Mouse (Mus musculus): ENCODE measurements at regions not wholly inside any gene's neighbourhood (a gene's known extent, or its start where the extent isn't known, plus 50 kb on each side); places are given as distances from the start of the nearest gene placed in this dataset.

GRCm38 (mm10) chr6:36058206-36058605, 329.7 kb upstream of the Chrm2 start:
- Histone ChIP-seq H3K4me1 (ENCODE audit: control insufficient read depth in 2 of 2, insufficient read depth in 2 of 2, low read length in 2 of 2) (no peaks in the 10 kb centered on the region), H3K27me3 (ENCODE audit: control insufficient read depth, insufficient read depth, low read length) (no peaks in the 10 kb centered on the region), H3K9ac (ENCODE audit: low read length) (no peak overlapping the region), H3K4me2 (ENCODE audit: low read length) (no peak overlapping the region), H3K9me3 (ENCODE audit: control insufficient read depth, low read length) (no peaks in the 10 kb centered on the region), H3K4me3 (ENCODE audit: control insufficient read depth in 1 of 2, insufficient read depth in 1 of 2, low read depth in 1 of 2, low read length in 2 of 2) (no peak overlapping the region), H3K36me3 (ENCODE audit: control insufficient read depth, insufficient read depth, low read length) (no peaks in the 10 kb centered on the region), H3K27ac (replicated peaks in 1 of 2; ENCODE audit: control insufficient read depth in 1 of 2, insufficient read depth in 1 of 2, low read depth in 2 of 2, low read length in 2 of 2) (no peak overlapping the region)
- no peak for ATAC-seq (ENCODE audit: insufficient number of reproducible peaks, insufficient read depth, low FRiP score, low read depth)

GRCm38 (mm10) chr6:36060411-36060810, 327.5 kb upstream of the Chrm2 start:
- H3K9ac ChIP-seq (ENCODE audit: low read length): no peak overlapping the region
- no peak for ATAC-seq (ENCODE audit: insufficient number of reproducible peaks, insufficient read depth, low FRiP score, low read depth)

GRCm38 (mm10) chr6:36064919-36065318, 323.0 kb upstream of the Chrm2 start:
- peaks cover 0 to 4% of the 10 kb centered on the region in 2 experiments; a peak in 1 of 4 replicates for H3K4me1 ChIP-seq (ENCODE audit: control insufficient read depth in 2 of 2, insufficient read depth in 2 of 2, low read length in 2 of 2)
- no peaks in the 10 kb centered on the region for H3K27me3 ChIP-seq (ENCODE audit: control insufficient read depth, insufficient read depth, low read length)
- H3K9ac ChIP-seq (ENCODE audit: low read length): no peak overlapping the region
- no peaks in the 10 kb centered on the region for H3K9me3 ChIP-seq (ENCODE audit: control insufficient read depth, low read length)
- no peak for ATAC-seq (ENCODE audit: insufficient number of reproducible peaks, insufficient read depth, low FRiP score, low read depth)
- 68% methylated on average over 1 of the region's 1 CpGs for WGBS
- H3K36me3 ChIP-seq (ENCODE audit: control insufficient read depth, insufficient read depth, low read length): no peaks in the 10 kb centered on the region
- H3K4me3 ChIP-seq (ENCODE audit: control insufficient read depth in 1 of 2, insufficient read depth in 1 of 2, low read depth in 1 of 2, low read length in 2 of 2): no peak overlapping the region
- H3K27ac ChIP-seq (replicated peaks in 1 of 2; ENCODE audit: control insufficient read depth in 1 of 2, insufficient read depth in 1 of 2, low read depth in 2 of 2, low read length in 2 of 2): no peak overlapping the region
- no peak overlapping the region for H3K4me2 ChIP-seq (ENCODE audit: low read length)

More at GRCm38 (mm10) chr6:36060411-36060810, 327.5 kb upstream of the Chrm2 start:
- H3K36me3 ChIP-seq (ENCODE audit: control insufficient read depth, insufficient read depth, low read length): no peaks in the 10 kb centered on the region
- H3K27me3 ChIP-seq (ENCODE audit: control insufficient read depth, insufficient read depth, low read length): no peaks in the 10 kb centered on the region
- no peak overlapping the region for H3K4me3 ChIP-seq (ENCODE audit: control insufficient read depth in 1 of 2, insufficient read depth in 1 of 2, low read depth in 1 of 2, low read length in 2 of 2)
- H3K9me3 ChIP-seq (ENCODE audit: control insufficient read depth, low read length): no peaks in the 10 kb centered on the region
- no peak overlapping the region for H3K27ac ChIP-seq (replicated peaks in 1 of 2; ENCODE audit: control insufficient read depth in 1 of 2, insufficient read depth in 1 of 2, low read depth in 2 of 2, low read length in 2 of 2)
- no peaks in the 10 kb centered on the region for H3K4me1 ChIP-seq (ENCODE audit: control insufficient read depth in 2 of 2, insufficient read depth in 2 of 2, low read length in 2 of 2)
- H3K4me2 ChIP-seq (ENCODE audit: low read length): no peak overlapping the region
- WGBS: 84% methylated on average over 1 of the region's 1 CpGs

- WGBS: 26% methylated on average over 2 of the region's 2 CpGs
- Histone ChIP-seq H3K4me2 (ENCODE audit: low read length) (no peak overlapping the region), H3K9ac (ENCODE audit: low read length) (no peak overlapping the region), H3K27me3 (ENCODE audit: control insufficient read depth, insufficient read depth, low read length) (no peaks in the 10 kb centered on the region), H3K36me3 (ENCODE audit: control insufficient read depth, insufficient read depth, low read length) (no peaks in the 10 kb centered on the region), H3K9me3 (ENCODE audit: control insufficient read depth, low read length) (no peaks in the 10 kb centered on the region), H3K4me3 (ENCODE audit: control insufficient read depth in 1 of 2, insufficient read depth in 1 of 2, low read depth in 1 of 2, low read length in 2 of 2) (no peak overlapping the region), H3K27ac (replicated peaks in 1 of 2; ENCODE audit: control insufficient read depth in 1 of 2, insufficient read depth in 1 of 2, low read depth in 2 of 2, low read length in 2 of 2) (peak overlapping the region in 1 of 2 experiments; percentile 75; a peak in 3 of 4 replicates), H3K4me1 (ENCODE audit: control insufficient read depth in 2 of 2, insufficient read depth in 2 of 2, low read length in 2 of 2) (peaks cover 0 to 4% of the 10 kb centered on the region in 2 experiments; a peak in 1 of 4 replicates)
- peak; percentile 68 for ATAC-seq (ENCODE audit: insufficient number of reproducible peaks, insufficient read depth, low FRiP score, low read depth)
Observed at GRCm38 (mm10) chr6:36068690-36069089, 319.2 kb upstream of the Chrm2 start.

GRCm38 (mm10) chr6:36079559-36079958, 308.3 kb upstream of the Chrm2 start:
- 75% methylated on average over 5 of the region's 5 CpGs for WGBS
- Histone ChIP-seq H3K4me2 (ENCODE audit: low read length) (no peak overlapping the region), H3K9ac (ENCODE audit: low read length) (no peak overlapping the region), H3K9me3 (ENCODE audit: control insufficient read depth, low read length) (no peaks in the 10 kb centered on the region), H3K36me3 (ENCODE audit: control insufficient read depth, insufficient read depth, low read length) (no peaks in the 10 kb centered on the region), H3K27me3 (ENCODE audit: control insufficient read depth, insufficient read depth, low read length) (no peaks in the 10 kb centered on the region), H3K4me1 (ENCODE audit: control insufficient read depth in 2 of 2, insufficient read depth in 2 of 2, low read length in 2 of 2) (no peaks in the 10 kb centered on the region), H3K27ac (replicated peaks in 1 of 2; ENCODE audit: control insufficient read depth in 1 of 2, insufficient read depth in 1 of 2, low read depth in 2 of 2, low read length in 2 of 2) (no peak overlapping the region), H3K4me3 (ENCODE audit: control insufficient read depth in 1 of 2, insufficient read depth in 1 of 2, low read depth in 1 of 2, low read length in 2 of 2) (no peak overlapping the region)
- no peak for ATAC-seq (ENCODE audit: insufficient number of reproducible peaks, insufficient read depth, low FRiP score, low read depth)

DNA sequence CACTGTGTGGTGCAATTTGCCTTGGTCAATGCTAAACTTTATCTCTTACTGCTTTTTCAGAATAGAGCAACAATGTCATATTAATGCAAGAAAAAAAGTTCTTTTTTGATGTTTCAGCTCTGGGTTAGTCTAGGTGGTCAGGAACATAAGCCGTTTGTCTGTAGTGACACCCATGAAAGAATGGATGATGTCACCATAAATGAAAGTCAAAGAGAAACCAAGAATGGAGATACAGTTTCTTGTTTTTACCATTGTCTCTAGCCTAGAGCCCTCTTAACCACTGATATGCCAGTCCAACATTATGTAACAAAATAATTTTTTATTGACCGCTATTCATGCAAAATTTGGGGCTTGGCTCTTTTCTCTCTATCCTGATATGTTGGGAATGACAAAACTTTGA, 294.3 kb upstream of the Chrm2 start:
- Histone ChIP-seq H3K9ac (ENCODE audit: low read length) (no peak overlapping the region), H3K4me1 (ENCODE audit: control insufficient read depth in 2 of 2, insufficient read depth in 2 of 2, low read length in 2 of 2) (no peaks in the 10 kb centered on the region), H3K27ac (replicated peaks in 1 of 2; ENCODE audit: control insufficient read depth in 1 of 2, insufficient read depth in 1 of 2, low read depth in 2 of 2, low read length in 2 of 2) (no peak overlapping the region), H3K4me3 (ENCODE audit: control insufficient read depth in 1 of 2, insufficient read depth in 1 of 2, low read depth in 1 of 2, low read length in 2 of 2) (no peak overlapping the region), H3K9me3 (ENCODE audit: control insufficient read depth, low read length) (no peaks in the 10 kb centered on the region), H3K27me3 (ENCODE audit: control insufficient read depth, insufficient read depth, low read length) (no peaks in the 10 kb centered on the region), H3K36me3 (ENCODE audit: control insufficient read depth, insufficient read depth, low read length) (no peaks in the 10 kb centered on the region), H3K4me2 (ENCODE audit: low read length) (no peak overlapping the region)
- 86% methylated on average over 2 of the region's 2 CpGs for WGBS
- ATAC-seq (ENCODE audit: insufficient number of reproducible peaks, insufficient read depth, low FRiP score, low read depth): no peak

GRCm38 (mm10) chr6:36094075-36094474, 293.8 kb upstream of the Chrm2 start:
- 81% methylated on average over 1 of the region's 1 CpGs for WGBS
- Histone ChIP-seq H3K4me2 (ENCODE audit: low read length) (no peak overlapping the region), H3K27ac (replicated peaks in 1 of 2; ENCODE audit: control insufficient read depth in 1 of 2, insufficient read depth in 1 of 2, low read depth in 2 of 2, low read length in 2 of 2) (no peak overlapping the region), H3K27me3 (ENCODE audit: control insufficient read depth, insufficient read depth, low read length) (no peaks in the 10 kb centered on the region), H3K36me3 (ENCODE audit: control insufficient read depth, insufficient read depth, low read length) (no peaks in the 10 kb centered on the region), H3K4me1 (ENCODE audit: control insufficient read depth in 2 of 2, insufficient read depth in 2 of 2, low read length in 2 of 2) (no peaks in the 10 kb centered on the region), H3K9ac (ENCODE audit: low read length) (no peak overlapping the region), H3K9me3 (ENCODE audit: control insufficient read depth, low read length) (no peaks in the 10 kb centered on the region), H3K4me3 (ENCODE audit: control insufficient read depth in 1 of 2, insufficient read depth in 1 of 2, low read depth in 1 of 2, low read length in 2 of 2) (no peak overlapping the region)
- no peak for ATAC-seq (ENCODE audit: insufficient number of reproducible peaks, insufficient read depth, low FRiP score, low read depth)

- H3K27ac ChIP-seq (replicated peaks in 1 of 2; ENCODE audit: control insufficient read depth in 1 of 2, insufficient read depth in 1 of 2, low read depth in 2 of 2, low read length in 2 of 2): no peak overlapping the region
- no peak overlapping the region for H3K9ac ChIP-seq (ENCODE audit: low read length)
- H3K27me3 ChIP-seq (ENCODE audit: control insufficient read depth, insufficient read depth, low read length): no peaks in the 10 kb centered on the region
- no peaks in the 10 kb centered on the region for H3K4me1 ChIP-seq (ENCODE audit: control insufficient read depth in 2 of 2, insufficient read depth in 2 of 2, low read length in 2 of 2)
- H3K4me2 ChIP-seq (ENCODE audit: low read length): no peak overlapping the region
- no peak for ATAC-seq (ENCODE audit: insufficient number of reproducible peaks, insufficient read depth, low FRiP score, low read depth)
- H3K4me3 ChIP-seq (ENCODE audit: control insufficient read depth in 1 of 2, insufficient read depth in 1 of 2, low read depth in 1 of 2, low read length in 2 of 2): no peak overlapping the region
- 67% methylated on average over 2 of the region's 2 CpGs for WGBS
- H3K36me3 ChIP-seq (ENCODE audit: control insufficient read depth, insufficient read depth, low read length): no peaks in the 10 kb centered on the region
- H3K9me3 ChIP-seq (ENCODE audit: control insufficient read depth, low read length): no peaks in the 10 kb centered on the region
Observed at GRCm38 (mm10) chr6:36097391-36097790, 290.5 kb upstream of the Chrm2 start.
